Mouse (Mus musculus) embryonic facial prominence, embryonic 10.5 days (tissue): ENCODE results near the gene Pabpc1l. TPM values are rescaled to one million over a fixed set of nuclear protein-coding genes. Genes with fewer than 3 reads are reported as not detected.
A peak's percentile ranks its signal among the peaks of the same experiment; 100 is the strongest.

ENCODE experiments used
- DNase-seq: peaks from one replicate; pipeline ENCODE4 v3.0.0-alpha.2; 2017; ENCODE audit warnings: low spot score
- H3K27ac ChIP-seq: fragments of 300-500 bp; sonication (generic); replicated peaks from 2 replicates; pipeline ENCODE4 v1.5.1; 2016; ENCODE audit warnings: mild to moderate bottlenecking
- H3K27me3 ChIP-seq: fragments of 300-500 bp; sonication (generic); replicated peaks from 2 replicates; pipeline ENCODE4 v1.6.1; 2016; ENCODE audit warnings: low read depth, mild to moderate bottlenecking; ENCODE audit not compliant: poor library complexity, severe bottlenecking
- H3K36me3 ChIP-seq: fragments of 300-500 bp; sonication (generic); replicated peaks from 2 replicates; pipeline ENCODE4 v1.6.1; 2016; ENCODE audit warnings: mild to moderate bottlenecking, moderate library complexity
- H3K4me1 ChIP-seq: fragments of 300-500 bp; sonication (generic); 2 replicates; pipeline ENCODE4 v1.6.1; 2016
- H3K4me3 ChIP-seq: fragments of 300-500 bp; sonication (generic); 2 replicates; pipeline ENCODE4 v1.5.1; 2016; ENCODE audit warnings: mild to moderate bottlenecking, moderate library complexity
- H3K9me3 ChIP-seq: fragments of 300-500 bp; sonication (generic); 2 replicates; pipeline ENCODE4 v1.6.1; 2016; ENCODE audit warnings: mild to moderate bottlenecking
- WGBS: fragments of 180-500 bp; shearing (Covaris S2); methylation state at CpG from one replicate; pipeline ENCODE4 v1.1.7; 2016; 5-methylcytosine and 5-hydroxymethylcytosine counted together
- polyA plus RNA-seq: library from polyadenylated mRNA; unstranded; fragments of >200 nt; fragmentation: Nextera tagmentation; extraction: Ambion mirVana; gene quantifications from 2 replicates; pipeline ENCODE4 v1.2.1, GENCODE M21; 2016

Gene Pabpc1l
- polyA plus RNA-seq, result 1.6 and 1.9 TPM in 2 replicates

- WGBS, result 81% methylated on average over 16 of the region's 16 CpGs
- no peaks in the 10 kb centered on the region for H3K27me3 ChIP-seq
- no peaks in the 10 kb centered on the region for H3K4me1 ChIP-seq
- H3K4me3 ChIP-seq, result no peak within 1 kb of the TSS
- no peak for DNase-seq
- no peak within 1 kb of the TSS for H3K27ac ChIP-seq
- peaks cover 2% of the 10 kb centered on the region for H3K36me3 ChIP-seq
- H3K9me3 ChIP-seq, result no peaks in the 10 kb centered on the region
Observed at GRCm38 (mm10) chr2:164025150-164025549, at the start of gene Pabpc1l. TSS of gene Pabpc1l (plus strand) at chr2:164025450.

- H3K36me3 ChIP-seq, result no peaks in the 10 kb centered on the region
- H3K4me3 ChIP-seq, result no peak overlapping the region
- no peaks in the 10 kb centered on the region for H3K4me1 ChIP-seq
- H3K9me3 ChIP-seq, result peaks cover 14% of the 10 kb centered on the region; the same call in 1 of the 2 replicates
- DNase-seq, result no peak
- H3K27ac ChIP-seq, result no peak overlapping the region
- 89% methylated on average over 6 of the region's 7 CpGs for WGBS
- no peaks in the 10 kb centered on the region for H3K27me3 ChIP-seq
Observed at GRCm38 (mm10) chr2:163976448-163976847, 48.8 kb upstream of the Pabpc1l start.

GRCm38 (mm10) chr2:163987233-163987632 lies 38.0 kb upstream of the Pabpc1l start:
- Histone ChIP-seq H3K27ac (no peak overlapping the region), H3K4me1 (no peaks in the 10 kb centered on the region), H3K9me3 (no peaks in the 10 kb centered on the region), H3K36me3 (no peaks in the 10 kb centered on the region), H3K27me3 (no peaks in the 10 kb centered on the region), H3K4me3 (no peak overlapping the region)
- WGBS, result 86% methylated on average over 8 of the region's 8 CpGs
- no peak for DNase-seq

GRCm38 (mm10) chr2:163992871-163993270 lies 32.4 kb upstream of the Pabpc1l start:
- peaks cover 11% of the 10 kb centered on the region for H3K36me3 ChIP-seq
- no peak for DNase-seq
- no peaks in the 10 kb centered on the region for H3K9me3 ChIP-seq
- H3K4me3 ChIP-seq, result no peak overlapping the region
- H3K4me1 ChIP-seq, result peaks cover 20% of the 10 kb centered on the region
- H3K27me3 ChIP-seq, result no peaks in the 10 kb centered on the region
- WGBS, result 93% methylated on average over 2 of the region's 2 CpGs
- no peak overlapping the region for H3K27ac ChIP-seq

GRCm38 (mm10) chr2:163994654-163994976 lies 30.6 kb upstream of the Pabpc1l start, which contains the start of gene Ywhab:
TSS of gene Ywhab (plus strand) at chr2:163994960.
- Histone ChIP-seq H3K4me3 (peak within 1 kb of the TSS; percentile 98), H3K36me3 (peaks cover 21% of the 10 kb centered on the region), H3K27ac (peak within 1 kb of the TSS; percentile 96), H3K9me3 (no peaks in the 10 kb centered on the region), H3K4me1 (peaks cover 20% of the 10 kb centered on the region), H3K27me3 (no peaks in the 10 kb centered on the region)
- no peak for DNase-seq
- WGBS, result under 1% methylated on average over 14 of the region's 14 CpGs

GRCm38 (mm10) chr2:163994977-163995862 lies 30.0 kb upstream of the Pabpc1l start:
- peak; percentile 96 for DNase-seq
- Histone ChIP-seq H3K4me1 (peaks cover 20% of the 10 kb centered on the region), H3K36me3 (peaks cover 25% of the 10 kb centered on the region), H3K27ac (peak overlapping the region; percentile 96), H3K4me3 (peak overlapping the region; percentile 98), H3K27me3 (no peaks in the 10 kb centered on the region), H3K9me3 (no peaks in the 10 kb centered on the region)
- WGBS, result under 1% methylated on average over 79 of the region's 79 CpGs

GRCm38 (mm10) chr2:163996275-163996674 lies 29.0 kb upstream of the Pabpc1l start:
- peak overlapping the region; percentile 98 for H3K4me3 ChIP-seq
- no peak for DNase-seq
- no peaks in the 10 kb centered on the region for H3K9me3 ChIP-seq
- H3K36me3 ChIP-seq, result peaks cover 25% of the 10 kb centered on the region
- H3K4me1 ChIP-seq, result peaks cover 20% of the 10 kb centered on the region
- H3K27me3 ChIP-seq, result no peaks in the 10 kb centered on the region
- 83% methylated on average over 6 of the region's 6 CpGs for WGBS
- 0 out of 2 replicates have a peak overlapping the region, but pooled peaks have one; percentile 96 for H3K27ac ChIP-seq

GRCm38 (mm10) chr2:163996899-163997298 lies 28.4 kb upstream of the Pabpc1l start:
- peaks cover 20% of the 10 kb centered on the region for H3K4me1 ChIP-seq
- peaks cover 25% of the 10 kb centered on the region for H3K36me3 ChIP-seq
- no peaks in the 10 kb centered on the region for H3K9me3 ChIP-seq
- H3K27me3 ChIP-seq, result no peaks in the 10 kb centered on the region
- peak overlapping the region; percentile 98; the same call in 1 of the 2 replicates for H3K4me3 ChIP-seq
- 82% methylated on average over 5 of the region's 5 CpGs for WGBS
- H3K27ac ChIP-seq, result no peak overlapping the region
- DNase-seq, result no peak

- peaks cover 20% of the 10 kb centered on the region for H3K4me1 ChIP-seq
- 95% methylated on average over 6 of the region's 6 CpGs for WGBS
Observed at GRCm38 (mm10) chr2:163998981-163999380, 26.3 kb upstream of the Pabpc1l start.

GRCm38 (mm10) chr2:164002637-164003036 lies 22.6 kb upstream of the Pabpc1l start:
- H3K4me3 ChIP-seq, result no peak overlapping the region
- WGBS, result 95% methylated on average over 3 of the region's 3 CpGs
- H3K4me1 ChIP-seq, result peaks cover 26% of the 10 kb centered on the region
- H3K27me3 ChIP-seq, result no peaks in the 10 kb centered on the region
- DNase-seq, result no peak
- H3K9me3 ChIP-seq, result no peaks in the 10 kb centered on the region
- no peak overlapping the region for H3K27ac ChIP-seq
- peaks cover 22% of the 10 kb centered on the region for H3K36me3 ChIP-seq

More at GRCm38 (mm10) chr2:163998981-163999380, 26.3 kb upstream of the Pabpc1l start:
- Histone ChIP-seq H3K27me3 (no peaks in the 10 kb centered on the region), H3K4me3 (no peak overlapping the region), H3K9me3 (no peaks in the 10 kb centered on the region), H3K36me3 (peaks cover 25% of the 10 kb centered on the region), H3K27ac (no peak overlapping the region)
- no peak for DNase-seq

GRCm38 (mm10) chr2:164004503-164004902 lies 20.7 kb upstream of the Pabpc1l start:
- H3K36me3 ChIP-seq, result peaks cover 11% of the 10 kb centered on the region
- DNase-seq, result no peak
- peaks cover 26% of the 10 kb centered on the region for H3K4me1 ChIP-seq
- H3K4me3 ChIP-seq, result no peak overlapping the region
- no peak overlapping the region for H3K27ac ChIP-seq
- no peaks in the 10 kb centered on the region for H3K9me3 ChIP-seq
- no peaks in the 10 kb centered on the region for H3K27me3 ChIP-seq
- 83% methylated on average over 5 of the region's 5 CpGs for WGBS

- H3K36me3 ChIP-seq, result peaks cover 16% of the 10 kb centered on the region
- peak overlapping the region; percentile 48; the same call in 1 of the 2 replicates for H3K27ac ChIP-seq
- H3K27me3 ChIP-seq, result no peaks in the 10 kb centered on the region
- no peaks in the 10 kb centered on the region for H3K9me3 ChIP-seq
- H3K4me1 ChIP-seq, result peaks cover 26% of the 10 kb centered on the region
- no peak overlapping the region for H3K4me3 ChIP-seq
- WGBS, result 66% methylated on average over 10 of the region's 10 CpGs
- peak; percentile 20 for DNase-seq
Observed at GRCm38 (mm10) chr2:164006932-164007331, 18.3 kb upstream of the Pabpc1l start.

- Histone ChIP-seq H3K4me1 (peaks cover 26% of the 10 kb centered on the region), H3K27ac (no peak overlapping the region), H3K4me3 (no peak overlapping the region), H3K36me3 (peaks cover 22% of the 10 kb centered on the region), H3K9me3 (no peaks in the 10 kb centered on the region), H3K27me3 (no peaks in the 10 kb centered on the region)
- WGBS, result 84% methylated on average over 8 of the region's 8 CpGs
- DNase-seq, result no peak
Observed at GRCm38 (mm10) chr2:164007547-164007946, 17.7 kb upstream of the Pabpc1l start.
